Mouse (Mus musculus) layer of hippocampus, postnatal 10 days (tissue): ENCODE data around the gene Dnajb6. TPM values are rescaled to one million over a fixed set of nuclear protein-coding genes. Genes with fewer than 3 reads are reported as not detected.

Experiments used
- DNase-seq, 2 experiments: peaks; one replicate each; pipeline ENCODE4 v3.0.0; 2021; ENCODE audit warnings: low spot score in 2 of 2
- total RNA-seq, 2 experiments: library from RNA; stranded (reverse); gene quantifications; 2 replicates each; pipeline ENCODE4 v1.2.3; 2021

Gene Dnajb6
- total RNA-seq, 2 experiments from 2014 or later: 172 to 180 TPM

DNA sequence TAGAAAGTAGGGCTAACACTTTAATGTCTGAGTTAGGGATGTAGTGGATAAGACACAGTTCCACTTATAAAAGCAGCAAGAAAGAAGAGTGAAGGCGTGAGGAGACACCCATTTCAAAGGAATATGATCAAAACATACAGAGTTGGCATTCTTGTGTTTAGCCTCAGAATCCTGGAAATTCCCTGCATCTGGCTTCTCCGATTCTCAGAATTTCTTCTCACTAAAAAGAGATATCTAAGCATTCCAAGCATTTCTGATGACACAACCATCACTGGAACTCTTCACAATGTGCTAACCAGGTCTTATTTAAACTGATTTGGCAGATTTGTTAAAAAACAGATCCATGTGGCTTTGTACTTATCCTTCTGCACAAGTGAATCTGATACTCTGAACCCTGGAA, 112.6 kb downstream of the Dnajb6 start:
- DNase-seq: no peak

DNA sequence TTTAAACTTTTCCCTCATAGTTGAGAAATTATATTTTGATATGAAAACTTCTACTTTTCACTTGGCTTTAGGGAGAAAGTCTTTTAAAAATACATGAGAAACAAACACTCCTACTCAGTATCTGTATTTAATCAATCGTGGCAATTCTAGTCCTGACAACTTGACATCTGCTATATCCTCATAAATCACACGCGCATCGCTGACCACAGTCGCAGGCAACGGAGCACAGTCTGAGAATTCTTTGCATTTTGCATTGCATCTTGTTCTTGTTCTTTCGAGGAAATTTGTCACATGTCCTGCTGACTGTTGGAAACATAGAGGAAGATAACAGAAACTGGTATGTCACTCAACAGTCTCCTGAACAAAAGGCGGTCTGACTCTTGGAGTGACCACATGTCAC, 116.9 kb downstream of the Dnajb6 start:
- no peak for DNase-seq

DNA sequence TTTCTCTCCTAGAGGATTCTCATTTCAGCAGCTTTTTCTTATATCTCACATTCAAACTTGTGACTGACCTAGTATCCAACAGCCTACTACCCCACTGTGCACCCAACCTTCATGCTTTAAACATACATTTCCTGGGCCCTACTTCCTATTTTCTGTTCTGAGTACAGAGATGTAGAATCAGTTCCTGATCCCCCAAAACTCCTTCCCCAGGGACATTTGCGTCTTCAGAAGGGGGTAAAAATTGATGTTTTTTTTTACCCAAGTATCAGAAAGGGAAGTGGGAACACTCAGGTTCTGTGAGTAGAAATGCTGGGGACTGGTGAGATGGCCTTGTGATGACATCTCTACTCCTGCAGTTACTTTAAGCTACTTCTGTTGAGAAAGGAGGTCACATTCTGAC, 117.5 kb downstream of the Dnajb6 start:
- no peak for DNase-seq

DNA sequence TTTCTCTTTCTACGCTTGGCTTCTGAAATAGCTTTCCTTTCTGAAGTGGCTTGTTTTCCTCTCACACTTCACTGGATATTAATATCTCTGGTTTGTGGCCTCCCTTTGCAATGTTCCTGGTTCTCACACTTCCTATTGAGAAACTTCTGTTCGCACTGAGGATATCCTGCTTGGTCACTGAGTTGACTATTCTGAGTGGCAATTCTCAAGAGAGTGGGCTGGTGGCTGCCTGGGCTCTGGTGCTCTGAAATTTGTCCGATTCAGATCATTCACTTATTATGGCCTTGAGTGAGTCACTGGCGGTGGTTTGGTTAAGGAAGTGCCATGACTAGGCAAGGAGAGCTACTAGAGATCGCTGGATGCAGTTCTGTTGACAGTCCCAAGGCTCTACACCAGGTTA, 118.9 kb downstream of the Dnajb6 start:
- DNase-seq: no peak

DNA sequence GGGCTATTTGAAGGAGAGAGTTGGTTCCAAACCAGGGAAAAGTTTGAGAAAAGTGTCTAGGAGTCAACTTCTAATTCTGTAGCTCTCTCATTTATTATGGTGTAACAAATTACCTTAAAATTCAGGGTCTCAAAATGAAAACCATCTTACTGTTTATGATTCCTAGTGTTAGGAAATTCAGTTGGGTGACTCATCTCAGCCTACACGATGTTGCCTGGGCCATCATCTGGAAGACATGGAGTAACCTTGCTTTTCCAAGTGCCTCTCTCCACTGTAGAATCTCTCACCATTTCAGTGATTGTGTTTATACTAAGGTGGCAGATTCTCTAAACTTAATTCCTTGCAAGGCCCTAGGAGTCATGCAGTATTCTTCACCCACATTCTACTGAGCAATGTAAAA, 119.5 kb downstream of the Dnajb6 start:
- DNase-seq: no peak

DNA sequence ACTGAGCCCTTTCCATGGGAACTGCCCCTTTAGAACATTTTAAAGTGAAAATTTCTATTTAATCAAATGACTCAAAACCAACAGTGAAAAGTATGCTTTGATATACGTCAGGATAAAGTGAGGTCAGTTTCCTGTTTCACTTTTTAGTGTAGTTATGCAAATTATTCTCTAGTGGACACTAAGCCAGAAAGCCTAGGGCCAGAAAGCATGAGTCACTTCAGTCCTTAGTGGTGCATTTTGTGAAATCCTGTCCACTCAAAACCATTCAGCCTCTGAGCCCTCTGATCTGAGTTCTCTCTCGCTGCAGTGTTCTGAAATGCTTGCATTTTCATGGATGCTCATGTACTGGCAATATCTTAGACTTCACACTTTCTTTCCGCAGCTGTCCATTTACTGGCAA, 126.0 kb downstream of the Dnajb6 start:
- no peak for DNase-seq

DNA sequence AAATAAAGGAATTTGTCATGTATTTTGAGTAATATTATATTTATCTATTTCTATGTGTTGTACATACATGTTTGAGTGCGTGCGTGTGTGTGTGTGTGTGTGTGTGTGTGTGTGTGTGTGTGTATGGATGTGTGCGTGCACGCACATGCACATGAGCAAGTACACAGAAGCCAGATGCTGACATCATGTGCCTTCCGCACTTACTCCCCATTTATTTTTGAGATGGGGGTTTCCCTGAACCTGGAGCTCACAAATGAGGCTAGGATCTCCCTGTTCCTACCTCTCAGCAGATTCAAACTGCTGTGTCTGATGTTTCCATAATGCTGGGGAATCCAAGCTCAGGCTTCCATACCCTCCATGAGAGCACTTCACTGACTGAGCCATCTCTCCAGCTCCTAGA, 126.9 kb downstream of the Dnajb6 start:
- DNase-seq: no peak

DNA sequence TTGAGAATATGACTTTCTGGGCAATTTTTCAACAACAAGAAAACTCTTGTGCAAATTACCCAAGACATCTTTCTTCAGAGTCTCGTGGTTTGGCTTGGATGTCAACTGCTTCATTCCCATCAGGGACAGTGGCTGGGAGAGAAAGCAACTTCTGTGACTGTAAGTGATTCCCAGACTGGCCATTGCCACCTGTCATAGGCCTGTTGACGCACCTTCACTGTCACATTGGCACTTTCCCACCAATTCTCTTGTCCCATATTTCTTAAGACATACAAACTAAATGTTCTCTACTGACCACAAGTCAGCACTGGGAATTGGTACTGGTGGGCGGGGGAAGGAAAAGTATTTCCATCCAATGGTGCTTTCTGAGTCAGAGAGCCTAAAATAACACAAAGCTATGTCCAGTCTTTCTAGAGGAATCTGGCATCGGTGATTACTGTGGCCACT, 128.8 kb downstream of the Dnajb6 start:
- no peak for DNase-seq

DNA sequence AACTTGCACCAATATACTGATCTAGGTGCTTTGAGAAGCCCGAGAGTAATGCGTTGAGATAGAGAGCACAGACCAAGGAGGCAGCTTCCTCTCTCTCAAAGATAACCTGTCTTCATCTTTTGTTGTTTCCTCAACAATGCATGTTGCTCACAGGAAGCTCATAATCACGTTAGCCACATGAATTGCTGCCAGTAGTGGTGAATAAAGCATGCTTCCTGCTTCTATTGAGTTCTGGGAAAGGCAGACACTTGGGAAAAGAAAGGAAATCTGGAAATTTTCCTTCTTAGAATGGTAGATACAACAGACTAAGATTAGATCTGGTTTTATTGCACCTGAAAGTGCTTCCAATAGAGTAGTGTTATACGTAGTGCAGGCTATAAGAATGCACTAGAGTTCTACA, 129.5 kb downstream of the Dnajb6 start:
- DNase-seq: no peak

Other genes with a start within 250 kb of the Dnajb6 start
- gene Ube3c, start 166.4 kb upstream of the Dnajb6 start, total RNA-seq: 10 to 100 TPM; 86.7 to 90.6 TPM
- not detected for gene Gm5129, start 248 bp downstream of the Dnajb6 start, total RNA-seq